Mouse (Mus musculus): ENCODE measurements around the gene Xrcc2.

DNA sequence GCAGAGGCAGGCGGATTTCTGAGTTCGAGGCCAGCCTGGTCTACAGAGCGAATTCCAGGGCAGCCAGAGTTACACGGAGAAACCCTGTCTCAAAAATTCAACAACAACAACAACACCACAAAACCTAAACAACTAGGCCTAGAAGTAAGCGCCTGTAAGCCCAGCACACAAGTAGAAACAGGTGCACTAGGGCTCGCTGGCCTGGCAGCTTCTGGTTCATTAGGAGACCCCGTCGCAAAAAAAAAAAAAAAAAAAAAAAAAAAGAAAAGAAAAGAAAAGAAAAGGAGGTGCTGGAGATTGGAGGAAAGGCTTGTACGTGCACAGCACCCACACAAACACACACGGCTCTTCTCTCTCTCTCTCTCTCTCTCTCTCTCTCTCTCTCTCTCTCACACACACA lies 40.1 kb downstream of the Xrcc2 start:
- TF ChIP-seq GATA1 (IDR thresholded peaks at IDR 0.05; ENCODE audit: borderline replicate concordance, low read length) (no peak), FLI1 (IDR thresholded peaks at IDR 0.05; ENCODE audit: low read length) (no peak)

Data from megakaryocyte, embryonic 14.5 days (primary cell).